Mouse (Mus musculus): Measurements from ENCODE around the gene Dld.

GRCm38 (mm10) chr12:31315961-31316360 is 35.3 kb downstream of the Dld start:
- TF ChIP-seq CTCF (IDR thresholded peaks at IDR 0.05; ENCODE audit: low read depth) (no peak), EP300 (IDR thresholded peaks at IDR 0.05; ENCODE audit: low read depth) (no peak)

Measured in liver, postnatal 0 days (tissue).